Mouse (Mus musculus) mesoderm, embryonic 11.5 days (tissue): ENCODE measurements around the gene Tinagl1.

Source experiments
- DNase-seq: peaks from one replicate; pipeline ENCODE4 v3.0.0-alpha.2; 2012; ENCODE audit warnings: low read depth, low spot score

The Tinagl1 gene

GRCm38 (mm10) chr4:130177536-130177935 lies 2.6 kb upstream of the Tinagl1 start:
- DNase-seq: no peak

GRCm38 (mm10) chr4:130177087-130177486 lies 2.2 kb upstream of the Tinagl1 start:
- no peak for DNase-seq

GRCm38 (mm10) chr4:130176156-130176720 lies 1.3 kb upstream of the Tinagl1 start:
- DNase-seq: no peak

GRCm38 (mm10) chr4:130174335-130175031 lies 439 bp downstream of the Tinagl1 start:
- DNase-seq: no peak

GRCm38 (mm10) chr4:130173911-130174311 lies 1.0 kb downstream of the Tinagl1 start:
- no peak for DNase-seq

- no peak for DNase-seq
Observed at GRCm38 (mm10) chr4:130173060-130173822, 1.7 kb downstream of the Tinagl1 start.

- DNase-seq: no peak
Observed at GRCm38 (mm10) chr4:130171951-130172765, 2.8 kb downstream of the Tinagl1 start.

- no peak for DNase-seq
Observed at GRCm38 (mm10) chr4:130170362-130170761, 4.6 kb downstream of the Tinagl1 start.

GRCm38 (mm10) chr4:130169411-130169971 lies 5.4 kb downstream of the Tinagl1 start:
- no peak for DNase-seq

- no peak for DNase-seq
Observed at GRCm38 (mm10) chr4:130168280-130169183, 6.4 kb downstream of the Tinagl1 start.

- no peak for DNase-seq
Observed at GRCm38 (mm10) chr4:130167814-130168213, 7.1 kb downstream of the Tinagl1 start.

GRCm38 (mm10) chr4:130167321-130167720 lies 7.6 kb downstream of the Tinagl1 start:
- DNase-seq: no peak

GRCm38 (mm10) chr4:130166592-130166991 lies 8.3 kb downstream of the Tinagl1 start:
- no peak for DNase-seq

GRCm38 (mm10) chr4:130166061-130166460 lies 8.9 kb downstream of the Tinagl1 start:
- no peak for DNase-seq

- DNase-seq: no peak
Observed at GRCm38 (mm10) chr4:130164121-130164520, 10.8 kb downstream of the Tinagl1 start.

- DNase-seq: no peak
Observed at GRCm38 (mm10) chr4:130163391-130163861, 11.5 kb downstream of the Tinagl1 start.

GRCm38 (mm10) chr4:130161349-130161748 lies 13.6 kb downstream of the Tinagl1 start:
- no peak for DNase-seq

- DNase-seq: no peak
Observed at GRCm38 (mm10) chr4:130156812-130157371, 18.0 kb downstream of the Tinagl1 start.

- DNase-seq: no peak
Observed at GRCm38 (mm10) chr4:130154250-130154649, 20.7 kb downstream of the Tinagl1 start.

- DNase-seq: no peak
Observed at GRCm38 (mm10) chr4:130148405-130148804, 26.5 kb downstream of the Tinagl1 start.
